Mouse (Mus musculus) kidney, postnatal 10 days (tissue): ENCODE data around the gene Vmn1r15.

Experiments used
- DNase-seq: peaks from one replicate; pipeline ENCODE4 v3.0.0; 2021; ENCODE audit warnings: mixed read lengths

Gene Vmn1r15

GRCm38 (mm10) chr6:57257652-57258051 lies at the start of gene Vmn1r15:
Vmn1r15 (plus strand) TSS chr6:57257952.
- DNase-seq = no peak

DNA sequence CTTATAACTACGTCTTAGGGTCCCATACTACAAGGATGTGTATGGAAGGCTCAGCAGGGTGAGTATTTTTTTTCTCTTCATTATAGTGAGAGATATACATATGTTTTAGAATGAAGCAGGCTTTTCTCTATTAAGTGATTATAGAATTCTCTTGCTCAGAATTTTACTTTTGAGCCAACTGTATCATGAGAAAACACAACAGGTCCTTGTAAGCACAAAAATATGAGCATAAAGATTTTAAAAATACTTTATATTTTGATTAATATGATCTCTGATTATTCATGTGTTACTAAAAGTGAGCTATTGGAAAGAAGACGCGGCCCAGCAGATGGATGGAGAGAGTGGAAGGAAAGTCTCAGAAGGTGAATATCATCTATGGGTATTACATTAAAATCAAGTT lies 26.4 kb upstream of the Vmn1r15 start, which contains the start of gene Vmn1r14:
TSS of gene Vmn1r14 (plus strand) at position 301 of the 400 bp plus-strand sequence.
- no peak for DNase-seq

DNA sequence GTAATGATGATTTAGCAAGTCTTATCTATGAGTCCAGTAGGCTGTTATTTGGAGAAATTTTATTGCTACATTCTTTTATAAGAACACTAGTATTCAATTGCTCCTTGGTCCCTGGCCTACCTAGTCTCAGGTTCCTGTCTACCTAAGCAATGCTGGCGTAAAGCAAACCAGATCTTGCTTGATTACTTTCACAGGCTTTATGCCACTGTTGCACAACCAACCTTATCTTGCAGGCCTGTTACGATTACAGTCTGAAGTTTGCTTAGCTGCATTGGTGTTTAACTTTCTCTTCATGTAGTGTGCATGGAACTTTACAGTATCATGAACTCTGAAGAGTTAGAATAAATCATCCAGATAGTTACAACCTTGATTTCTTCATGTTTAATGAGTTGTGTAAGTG lies 3.2 kb downstream of the Vmn1r15 start:
- DNase-seq = no peak

DNA sequence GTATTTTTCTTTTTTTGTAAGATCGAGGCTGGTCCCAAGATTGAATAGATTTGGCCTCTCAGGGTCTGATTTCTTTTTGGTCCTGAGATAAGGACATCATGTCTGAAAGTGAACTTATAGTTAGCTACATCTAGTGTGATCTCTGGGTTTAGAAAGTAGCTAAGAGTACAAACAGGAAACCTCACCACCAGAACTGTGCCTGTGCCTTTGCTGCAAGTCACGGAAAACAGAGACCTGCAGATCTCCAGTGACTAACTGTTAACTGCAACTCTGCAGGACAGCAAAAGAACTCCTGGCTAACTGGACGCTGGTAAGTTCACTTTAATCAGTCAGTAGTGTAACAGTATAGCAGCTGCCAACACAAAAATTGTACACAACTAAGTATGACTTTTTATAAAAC lies 14.1 kb downstream of the Vmn1r15 start:
- no peak for DNase-seq

DNA sequence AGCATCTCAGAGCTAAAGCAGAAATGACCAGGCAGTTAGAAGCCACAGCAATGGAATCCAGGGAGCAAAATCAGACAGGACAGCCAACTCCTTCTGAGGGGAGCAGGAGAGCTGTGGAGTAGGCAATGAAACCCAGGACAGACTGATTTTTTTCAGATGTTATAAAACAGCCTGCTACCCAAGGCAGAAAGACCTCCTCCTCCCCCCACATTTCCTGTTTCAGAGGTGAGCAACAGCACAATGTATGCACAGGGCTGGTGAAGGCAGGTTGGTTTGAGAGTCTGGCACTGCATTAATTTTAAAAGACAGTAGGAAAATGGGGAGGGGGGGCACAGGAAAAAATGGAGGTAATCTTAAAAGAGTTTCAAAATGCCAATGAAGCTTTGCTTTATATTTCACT lies 14.8 kb downstream of the Vmn1r15 start:
- no peak for DNase-seq

DNA sequence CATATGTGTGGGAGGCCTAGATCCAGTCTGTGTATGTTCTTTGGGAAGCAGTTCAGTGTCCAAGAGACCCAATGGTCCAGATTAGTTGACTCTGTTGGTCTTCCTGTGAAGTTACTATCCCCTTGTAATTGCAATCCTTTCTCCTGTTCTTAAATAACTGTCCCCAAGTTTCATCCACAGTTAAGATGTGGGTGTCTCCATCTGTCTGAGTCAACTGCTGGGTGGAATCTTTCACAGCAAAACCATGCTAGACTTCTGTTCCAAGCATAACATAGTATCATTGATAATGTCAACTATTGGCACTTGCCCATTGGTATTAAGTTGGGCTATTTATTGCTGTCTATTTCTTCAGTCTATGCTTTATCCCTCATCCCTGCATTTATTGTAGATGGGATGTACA lies 21.2 kb downstream of the Vmn1r15 start:
- DNase-seq = no peak
